Mouse (Mus musculus) brain, adult 2 months (tissue): ENCODE measurements at regions not wholly inside any gene's neighbourhood (a gene's known extent, or its start where the extent isn't known, plus 50 kb on each side); places are given as distances from the start of the nearest gene placed in this dataset.

Experiments
- DNase-seq: peaks from one replicate; pipeline ENCODE4 v3.0.0; 2011; ENCODE audit warnings: low read depth, low spot score

DNA sequence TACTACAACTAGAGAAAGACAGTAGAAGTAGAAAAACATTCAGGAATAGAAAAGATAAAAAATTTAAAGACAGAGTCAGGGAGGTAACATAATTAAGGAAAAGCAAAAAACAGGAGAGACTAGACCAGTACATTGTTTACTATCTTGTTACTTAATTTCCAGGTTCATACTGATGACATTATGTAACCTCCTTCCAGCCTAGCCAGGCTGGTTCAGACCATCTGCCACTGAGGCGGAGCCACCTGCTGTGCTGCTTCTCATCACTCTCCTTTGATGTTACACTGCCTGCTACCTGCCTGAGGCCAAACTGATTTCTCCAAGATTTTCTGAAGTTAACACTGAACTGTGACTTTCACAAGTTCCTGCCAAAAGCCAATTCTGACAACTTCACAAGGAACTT, 64.2 kb upstream of the Vmn2r2 start:
- DNase-seq, result peak; percentile 55

DNA sequence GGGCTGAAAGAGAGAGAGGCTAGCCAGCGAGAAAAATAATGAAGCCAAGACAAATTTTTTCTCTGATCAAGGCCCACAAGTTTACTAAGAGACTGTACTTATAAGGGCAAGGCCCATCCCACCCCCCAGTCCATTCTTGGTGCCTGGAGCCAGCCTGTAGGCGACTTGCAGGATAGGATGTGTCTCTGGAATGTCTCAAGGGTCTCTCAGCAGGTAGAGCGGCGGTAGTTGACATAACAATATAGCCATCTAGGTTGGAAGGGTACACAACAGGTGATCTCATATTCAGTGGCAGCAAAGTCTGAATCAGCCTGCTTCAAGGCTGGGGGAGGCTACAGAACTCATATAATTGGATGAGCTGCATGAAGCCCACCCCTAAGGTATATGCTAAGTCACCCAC, 61.1 kb upstream of the Vmn2r2 start:
- DNase-seq, result no peak

- no peak for DNase-seq
These were observed 50.6 kb upstream of the Vmn2r2 start for GRCm38 (mm10) chr3:64192352-64192751.
